Mouse (Mus musculus) kidney, embryonic 14.5 days (tissue): ENCODE data around the gene Ttc1. TPM values are rescaled to one million over a fixed set of nuclear protein-coding genes. Genes with fewer than 3 reads are reported as not detected.

Experiments used
- ATAC-seq: fragments of 200-750 bp; cut with Nextera tagmentation; 2 replicates; pipeline ENCODE4 v1.8.0; 2017; ENCODE audit warnings: moderate number of reproducible peaks, mild to moderate bottlenecking, moderate TSS enrichment, moderate library complexity; ENCODE audit not compliant: low FRiP score, low TSS enrichment
- H3K27ac ChIP-seq: fragments of 300-500 bp; sonication (generic); 2 replicates; pipeline ENCODE4 v1.5.1; 2014; ENCODE audit warnings: low read depth, mild to moderate bottlenecking, low read length, moderate library complexity, mixed read lengths
- H3K27me3 ChIP-seq: fragments of 300-500 bp; sonication (generic); 2 replicates; pipeline ENCODE4 v1.6.1; 2014; ENCODE audit warnings: mild to moderate bottlenecking, low read length; ENCODE audit not compliant: control insufficient read depth, insufficient read depth
- H3K36me3 ChIP-seq: fragments of 300-500 bp; sonication (generic); 2 replicates; pipeline ENCODE4 v1.6.1; 2014; ENCODE audit warnings: low read length, mixed read lengths; ENCODE audit not compliant: control insufficient read depth, insufficient read depth
- H3K4me1 ChIP-seq: fragments of 300-500 bp; sonication (generic); 2 replicates; pipeline ENCODE4 v1.6.1; 2014; ENCODE audit warnings: low read length, mixed read lengths; ENCODE audit not compliant: control insufficient read depth, insufficient read depth
- H3K4me2 ChIP-seq: fragments of 300-500 bp; sonication (generic); replicated peaks from 2 replicates; pipeline ENCODE4 v1.6.1; 2014; ENCODE audit warnings: low read depth, mild to moderate bottlenecking, low read length
- H3K4me3 ChIP-seq: fragments of 300-500 bp; sonication (generic); 2 replicates; pipeline ENCODE4 v1.5.1; 2014; ENCODE audit warnings: mild to moderate bottlenecking, low read length
- H3K9ac ChIP-seq: fragments of 300-500 bp; sonication (generic); 2 replicates; pipeline ENCODE4 v1.6.1; 2014; ENCODE audit warnings: low read depth, mild to moderate bottlenecking, low read length, moderate library complexity
- H3K9me3 ChIP-seq: fragments of 300-500 bp; sonication (generic); 2 replicates; pipeline ENCODE4 v1.6.1; 2016; ENCODE audit warnings: low read length; ENCODE audit not compliant: control insufficient read depth
- WGBS: fragments of 180-500 bp; shearing (Covaris S2); extraction: QIAGEN DNeasy Blood & Tissue Kit; methylation state at CpG from one replicate; pipeline ENCODE4 v1.1.7; 2014; 5-methylcytosine and 5-hydroxymethylcytosine counted together
- polyA plus RNA-seq: library from polyadenylated mRNA; unstranded; fragments of >200 nt; fragmentation: Nextera tagmentation; extraction: Ambion mirVana; gene quantifications from 2 replicates; pipeline ENCODE4 v1.2.1, GENCODE M21; 2014

The Ttc1 gene
- polyA plus RNA-seq, 1 experiment from 2014 or later = 82.2 TPM

GRCm38 (mm10) chr11:43773725-43774124, 25.9 kb upstream of the Ttc1 start:
- no peaks in the 10 kb centered on the region for H3K36me3 ChIP-seq
- no peak overlapping the region for H3K27ac ChIP-seq
- H3K27me3 ChIP-seq = peaks cover 19% of the 10 kb centered on the region
- 29% methylated on average over 5 of the region's 5 CpGs for WGBS
- no peak overlapping the region for H3K9ac ChIP-seq
- no peaks in the 10 kb centered on the region for H3K4me1 ChIP-seq
- H3K4me3 ChIP-seq = no peak overlapping the region
- no peaks in the 10 kb centered on the region for H3K9me3 ChIP-seq
- H3K4me2 ChIP-seq = no peak overlapping the region
- ATAC-seq = peak; percentile 53; the same call in 1 of the 2 replicates

- no peak for ATAC-seq
- no peaks in the 10 kb centered on the region for H3K4me1 ChIP-seq
- H3K27me3 ChIP-seq = peaks cover 5% of the 10 kb centered on the region; the same call in 1 of the 2 replicates
- no peaks in the 10 kb centered on the region for H3K36me3 ChIP-seq
- no peak overlapping the region for H3K27ac ChIP-seq
- no peaks in the 10 kb centered on the region for H3K9me3 ChIP-seq
- H3K4me3 ChIP-seq = no peak overlapping the region
- WGBS = 76% methylated on average over 4 of the region's 4 CpGs
- H3K4me2 ChIP-seq = no peak overlapping the region
- H3K9ac ChIP-seq = no peak overlapping the region
These were observed 22.3 kb upstream of the Ttc1 start for GRCm38 (mm10) chr11:43770110-43770509.

- Histone ChIP-seq H3K27me3 (no peaks in the 10 kb centered on the region), H3K9me3 (no peaks in the 10 kb centered on the region), H3K4me1 (no peaks in the 10 kb centered on the region), H3K36me3 (no peaks in the 10 kb centered on the region), H3K4me3 (no peak overlapping the region), H3K4me2 (peak overlapping the region; percentile 74; the same call in 1 of the 2 replicates), H3K27ac (no peak overlapping the region), H3K9ac (no peak overlapping the region)
- ATAC-seq = no peak
- 41% methylated on average over 11 of the region's 11 CpGs for WGBS
These were observed 19.9 kb upstream of the Ttc1 start for GRCm38 (mm10) chr11:43767749-43768148.

GRCm38 (mm10) chr11:43766922-43767648, 19.3 kb upstream of the Ttc1 start:
- Histone ChIP-seq H3K4me2 (peak overlapping the region; percentile 74), H3K4me1 (no peaks in the 10 kb centered on the region), H3K27ac (no peak overlapping the region), H3K4me3 (peak overlapping the region; percentile 45), H3K36me3 (no peaks in the 10 kb centered on the region), H3K9ac (peak overlapping the region; percentile 42; the same call in 1 of the 2 replicates), H3K9me3 (no peaks in the 10 kb centered on the region), H3K27me3 (no peaks in the 10 kb centered on the region)
- peak; percentile 82 for ATAC-seq
- WGBS = 4% methylated on average over 37 of the region's 37 CpGs

DNA sequence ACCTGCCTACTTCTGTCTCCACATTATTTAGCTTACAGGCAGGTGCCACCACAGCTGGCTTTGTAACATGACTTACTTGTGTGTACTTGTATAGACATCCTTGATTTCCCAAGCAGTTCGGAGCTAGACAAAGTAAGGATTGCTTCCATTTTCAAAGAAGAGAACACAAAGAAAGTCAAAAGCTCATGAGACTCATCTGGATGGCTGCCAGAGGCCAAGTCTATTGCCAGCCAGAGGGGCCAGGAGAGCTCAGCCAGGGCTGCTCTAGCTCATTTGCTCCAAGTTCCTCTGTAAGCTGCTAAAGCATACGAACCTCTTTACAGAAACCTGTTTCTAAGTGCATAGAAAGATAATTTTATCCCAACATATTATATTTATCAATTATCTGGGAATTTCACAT, 10.6 kb upstream of the Ttc1 start:
- H3K9ac ChIP-seq = no peak overlapping the region
- no peaks in the 10 kb centered on the region for H3K36me3 ChIP-seq
- no peak overlapping the region for H3K4me2 ChIP-seq
- no peaks in the 10 kb centered on the region for H3K4me1 ChIP-seq
- H3K27me3 ChIP-seq = no peaks in the 10 kb centered on the region
- no peak overlapping the region for H3K27ac ChIP-seq
- H3K9me3 ChIP-seq = no peaks in the 10 kb centered on the region
- no peak overlapping the region for H3K4me3 ChIP-seq
- ATAC-seq = no peak
- 75% methylated on average over 2 of the region's 2 CpGs for WGBS

DNA sequence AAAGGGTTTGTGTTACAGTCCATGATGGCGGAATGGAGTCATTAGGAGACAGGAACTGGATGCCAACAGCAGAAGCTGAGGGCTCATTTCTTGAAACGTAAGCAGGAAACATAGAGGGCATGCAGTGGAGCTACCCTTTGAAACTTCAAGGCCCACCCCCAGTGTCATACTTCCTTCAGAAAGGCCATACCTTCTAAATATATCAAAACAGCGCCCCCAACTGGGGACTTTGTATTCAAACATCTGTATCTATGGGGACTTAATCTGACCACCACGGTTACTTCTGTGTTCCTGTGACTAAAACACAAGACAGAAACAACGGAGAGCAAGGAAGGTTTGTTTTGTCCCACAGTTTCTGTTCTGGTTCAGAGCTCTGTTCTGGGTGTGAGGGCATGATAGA, 7.6 kb upstream of the Ttc1 start:
- Histone ChIP-seq H3K4me3 (no peak overlapping the region), H3K4me2 (no peak overlapping the region), H3K27me3 (no peaks in the 10 kb centered on the region), H3K36me3 (no peaks in the 10 kb centered on the region), H3K9ac (no peak overlapping the region), H3K9me3 (no peaks in the 10 kb centered on the region), H3K4me1 (no peaks in the 10 kb centered on the region), H3K27ac (no peak overlapping the region)
- 72% methylated on average over 5 of the region's 5 CpGs for WGBS
- ATAC-seq = no peak

- Histone ChIP-seq H3K4me3 (no peak overlapping the region), H3K9me3 (no peaks in the 10 kb centered on the region), H3K27me3 (no peaks in the 10 kb centered on the region), H3K9ac (no peak overlapping the region), H3K4me1 (no peaks in the 10 kb centered on the region), H3K36me3 (no peaks in the 10 kb centered on the region), H3K4me2 (no peak overlapping the region), H3K27ac (no peak overlapping the region)
- 79% methylated on average over 1 of the region's 1 CpGs for WGBS
- no peak for ATAC-seq
These were observed 6.8 kb upstream of the Ttc1 start for GRCm38 (mm10) chr11:43754568-43754967.

- Histone ChIP-seq H3K36me3 (no peaks in the 10 kb centered on the region), H3K27ac (no peak overlapping the region), H3K4me1 (peaks cover 5% of the 10 kb centered on the region; the same call in 1 of the 2 replicates), H3K4me3 (no peak overlapping the region), H3K4me2 (no peak overlapping the region), H3K9me3 (no peaks in the 10 kb centered on the region), H3K9ac (no peak overlapping the region), H3K27me3 (no peaks in the 10 kb centered on the region)
- ATAC-seq = no peak
- 72% methylated on average over 2 of the region's 2 CpGs for WGBS
These were observed 3.7 kb upstream of the Ttc1 start for GRCm38 (mm10) chr11:43751542-43751941.

DNA sequence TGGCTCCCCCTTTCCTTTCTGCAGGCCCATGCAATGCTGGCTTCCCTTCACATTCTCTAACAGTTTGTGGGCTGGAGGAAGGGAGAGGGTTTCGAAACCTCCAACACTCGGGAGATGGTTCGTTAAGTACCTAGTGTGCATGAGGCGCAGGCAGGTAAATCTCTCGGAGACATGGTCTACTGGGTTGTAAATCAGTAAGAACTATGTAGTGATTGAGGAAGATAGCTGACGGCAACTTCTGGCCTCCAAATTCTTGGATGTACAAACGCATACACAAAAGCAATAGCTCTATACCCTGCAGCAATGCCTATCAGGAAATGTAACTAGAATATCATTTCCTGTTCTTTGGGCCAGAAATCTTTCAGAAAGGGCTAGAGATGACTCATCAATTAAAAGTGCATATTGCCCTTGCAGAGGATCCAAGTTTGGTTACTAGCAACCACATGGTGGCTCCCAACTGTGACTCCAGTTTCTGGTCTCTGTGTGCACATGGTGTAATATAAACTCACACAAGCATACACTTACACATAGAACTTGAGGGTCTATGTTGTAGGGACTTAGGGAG, 19.0 kb downstream of the Ttc1 start:
- ATAC-seq = peak; percentile 37; the same call in 1 of the 2 replicates
- no peak overlapping the region for H3K4me2 ChIP-seq
- H3K27me3 ChIP-seq = no peaks in the 10 kb centered on the region
- peaks cover 42% of the 10 kb centered on the region for H3K36me3 ChIP-seq
- H3K4me1 ChIP-seq = no peaks in the 10 kb centered on the region
- no peak overlapping the region for H3K9ac ChIP-seq
- WGBS = 54% methylated on average over 7 of the region's 7 CpGs
- H3K27ac ChIP-seq = peak overlapping the region; percentile 45; the same call in 1 of the 2 replicates
- no peak overlapping the region for H3K4me3 ChIP-seq
- no peaks in the 10 kb centered on the region for H3K9me3 ChIP-seq
